Mouse (Mus musculus) effector memory CD4-positive, alpha-beta T cell, adult 7 months (primary cell): ENCODE measurements around the gene Skap2. TPM values are rescaled to one million over a fixed set of nuclear protein-coding genes. Genes with fewer than 3 reads are reported as not detected.

Experiments
- polyA plus RNA-seq: library from polyadenylated mRNA; unstranded; fragments of 100-300 nt; shearing (Covaris generic); gene quantifications from one replicate; pipeline ENCODE4 v1.2.1, GENCODE M21; 2017

Gene Skap2
- 14.2 TPM for polyA plus RNA-seq

DNA sequence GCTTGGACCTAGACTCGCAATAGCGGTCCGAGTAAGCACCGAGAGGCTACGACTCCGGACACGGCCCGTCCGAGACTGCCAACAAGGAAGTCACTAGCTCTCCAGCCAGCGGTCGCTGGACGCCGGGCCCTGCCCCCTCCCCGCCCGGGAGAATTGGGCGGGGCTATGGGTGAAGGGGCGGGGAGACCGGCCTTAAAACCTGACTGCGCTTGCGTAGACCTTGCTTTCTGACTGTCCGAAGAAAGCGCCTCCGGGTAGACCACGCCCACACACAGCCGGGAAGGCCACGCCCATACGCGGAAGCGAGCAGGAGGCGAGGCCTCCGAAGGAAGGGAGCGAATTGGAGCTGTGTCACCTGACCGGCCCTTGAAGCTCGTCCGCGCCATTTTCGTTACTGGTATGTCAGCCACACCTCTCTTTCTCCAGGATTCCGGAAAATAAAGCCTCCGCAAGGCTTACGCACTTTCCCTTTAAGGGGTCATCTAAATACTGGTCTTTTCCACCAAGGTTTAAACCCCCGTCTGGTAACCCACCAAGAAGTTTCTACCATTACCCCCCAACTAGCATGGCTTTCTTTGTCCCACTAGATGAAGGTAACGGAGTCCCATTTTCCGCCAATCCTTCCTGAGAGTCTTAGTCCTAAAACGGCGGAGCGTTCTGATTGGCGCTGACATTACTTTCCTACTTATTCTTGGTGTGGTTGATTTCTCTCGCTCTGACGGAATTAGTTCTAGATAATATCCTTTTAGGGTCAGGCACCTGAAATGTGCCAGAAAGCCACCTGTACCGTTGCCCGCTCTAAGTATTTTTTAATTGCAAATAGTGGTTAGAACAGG is at the start of gene Skap2:
TSS of gene Skap2 (minus strand) at position 141 of the 836 bp plus-strand sequence.

Other genes starting within 250 kb of the Skap2 start
- not detected for gene Hoxa1, start 145.8 kb upstream of the Skap2 start, polyA plus RNA-seq
- gene Hoxa2, start 152.3 kb upstream of the Skap2 start, polyA plus RNA-seq: not detected
- gene 5730596B20Rik, start 164.9 kb upstream of the Skap2 start, polyA plus RNA-seq: not detected
- not detected for gene Hoxa4, start 179.2 kb upstream of the Skap2 start, polyA plus RNA-seq
- not detected for gene Hoxa5, start 192.0 kb upstream of the Skap2 start, polyA plus RNA-seq
- not detected for gene Hoxa6, start 196.2 kb upstream of the Skap2 start, polyA plus RNA-seq
- not detected for gene Hoxa3, start 200.8 kb upstream of the Skap2 start, polyA plus RNA-seq
- not detected for gene Gm28308, start 200.8 kb upstream of the Skap2 start, polyA plus RNA-seq
- 1.9 TPM for gene Hoxa7, start 209.3 kb upstream of the Skap2 start, polyA plus RNA-seq
- gene Hoxa9, start 218.5 kb upstream of the Skap2 start, polyA plus RNA-seq: 0.90 TPM
- not detected for gene Hoxa10, start 228.3 kb upstream of the Skap2 start, polyA plus RNA-seq
- gene Hoxa11, start 233.3 kb upstream of the Skap2 start, polyA plus RNA-seq: not detected
- not detected for gene Hoxa13, start 248.3 kb upstream of the Skap2 start, polyA plus RNA-seq